Mouse (Mus musculus): ENCODE measurements around the gene Btnl4.
"Not testable (repeated sequence)": the region's sequence is repeated elsewhere in the genome, so short reads cannot be mapped to it uniquely, and the experiment has no call there.

- TF ChIP-seq CTCF, POLR2A (IDR thresholded peaks at IDR 0.05; ENCODE audit: insufficient read depth, low read depth, low read length): not testable (repeated sequence)
These were observed at the start of gene Btnl4 for GRCm38 (mm10) chr17:34477238-34478013.
